Mouse (Mus musculus) large intestine, adult 2 months (tissue): ENCODE measurements around the gene Frs2. TPM values are rescaled to one million over a fixed set of nuclear protein-coding genes. Genes with fewer than 3 reads are reported as not detected.

ENCODE experiments used
- DNase-seq: peaks from one replicate; pipeline ENCODE4 v3.0.0-alpha.2; 2012; ENCODE audit warnings: low read depth, low spot score
- WGBS: fragments of 180-500 bp; shearing (Covaris S2); methylation state at CpG from one replicate; pipeline ENCODE4 v1.1.7; 2018; 5-methylcytosine and 5-hydroxymethylcytosine counted together
- polyA plus RNA-seq: library from polyadenylated mRNA; depleted of rRNA; stranded (reverse); fragments of >200 nt; gene quantifications from 2 replicates; pipeline ENCODE4 v1.2.3, GENCODE M21; 2012

Frs2 gene
- polyA plus RNA-seq, 1 experiment = 5.8 TPM

GRCm38 (mm10) chr10:117110271-117110670, 38.1 kb downstream of the Frs2 start:
- WGBS = 27% methylated on average over 3 of the region's 3 CpGs
- no peak for DNase-seq

- no peak for DNase-seq
- 59% methylated on average over 3 of the region's 3 CpGs for WGBS
Observed at GRCm38 (mm10) chr10:117106686-117107085, 41.6 kb downstream of the Frs2 start.

GRCm38 (mm10) chr10:117106244-117106643, 42.1 kb downstream of the Frs2 start:
- 55% methylated on average over 4 of the region's 4 CpGs for WGBS
- DNase-seq = no peak

- 57% methylated on average over 4 of the region's 4 CpGs for WGBS
- no peak for DNase-seq
Observed at GRCm38 (mm10) chr10:117105015-117105414, 43.3 kb downstream of the Frs2 start.

GRCm38 (mm10) chr10:117103854-117104598, 44.3 kb downstream of the Frs2 start:
- no peak for DNase-seq

GRCm38 (mm10) chr10:117100175-117100574, 48.2 kb downstream of the Frs2 start:
- 72% methylated on average over 5 of the region's 5 CpGs for WGBS
- no peak for DNase-seq

GRCm38 (mm10) chr10:117097116-117097698, 51.1 kb downstream of the Frs2 start:
- 68% methylated on average over 2 of the region's 2 CpGs for WGBS
- no peak for DNase-seq

- WGBS = 92% methylated on average over 6 of the region's 6 CpGs
- no peak for DNase-seq
Observed at GRCm38 (mm10) chr10:117096096-117096495, 52.2 kb downstream of the Frs2 start.

- 55% methylated on average over 15 of the region's 15 CpGs for WGBS
- DNase-seq = no peak
Observed at GRCm38 (mm10) chr10:117094504-117095329, 53.6 kb downstream of the Frs2 start.

- DNase-seq = no peak
- 60% methylated on average over 4 of the region's 4 CpGs for WGBS
Observed at GRCm38 (mm10) chr10:117089628-117090027, 58.7 kb downstream of the Frs2 start.

- WGBS = 83% methylated on average over 2 of the region's 2 CpGs
- DNase-seq = no peak
Observed at GRCm38 (mm10) chr10:117081914-117082359, 66.4 kb downstream of the Frs2 start.

- DNase-seq = no peak
- WGBS = 85% methylated on average over 4 of the region's 4 CpGs
Observed at GRCm38 (mm10) chr10:117081326-117081725, 67.0 kb downstream of the Frs2 start.

- no peak for DNase-seq
- 80% methylated on average over 6 of the region's 6 CpGs for WGBS
Observed at GRCm38 (mm10) chr10:117078284-117078683, 70.0 kb downstream of the Frs2 start.

GRCm38 (mm10) chr10:117073176-117073575, 75.2 kb downstream of the Frs2 start:
- no peak for DNase-seq
- 86% methylated on average over 7 of the region's 7 CpGs for WGBS

- DNase-seq = no peak
- 88% methylated on average over 18 of the region's 18 CpGs for WGBS
Observed at GRCm38 (mm10) chr10:117072191-117072888, 76.0 kb downstream of the Frs2 start.

GRCm38 (mm10) chr10:117069109-117069508, 79.2 kb downstream of the Frs2 start:
- no peak for DNase-seq
- 93% methylated on average over 3 of the region's 3 CpGs for WGBS

GRCm38 (mm10) chr10:117064076-117064475, 84.3 kb downstream of the Frs2 start:
- DNase-seq = no peak
- WGBS = 4% methylated on average over 7 of the region's 7 CpGs

- under 1% methylated on average over 68 of the region's 68 CpGs for WGBS
- DNase-seq = peak; percentile 81
Observed at GRCm38 (mm10) chr10:117063254-117064021, 84.9 kb downstream of the Frs2 start, which contains the start of gene Cct2. Gene Cct2 (minus strand): TSS chr10:117063814.

- WGBS = 2% methylated on average over 15 of the region's 15 CpGs
- no peak for DNase-seq
Observed at GRCm38 (mm10) chr10:117062894-117063253, 85.5 kb downstream of the Frs2 start.
